Comparison of ENCODE assay signal across 8 mouse cellular contexts in the genomic region with DNA sequence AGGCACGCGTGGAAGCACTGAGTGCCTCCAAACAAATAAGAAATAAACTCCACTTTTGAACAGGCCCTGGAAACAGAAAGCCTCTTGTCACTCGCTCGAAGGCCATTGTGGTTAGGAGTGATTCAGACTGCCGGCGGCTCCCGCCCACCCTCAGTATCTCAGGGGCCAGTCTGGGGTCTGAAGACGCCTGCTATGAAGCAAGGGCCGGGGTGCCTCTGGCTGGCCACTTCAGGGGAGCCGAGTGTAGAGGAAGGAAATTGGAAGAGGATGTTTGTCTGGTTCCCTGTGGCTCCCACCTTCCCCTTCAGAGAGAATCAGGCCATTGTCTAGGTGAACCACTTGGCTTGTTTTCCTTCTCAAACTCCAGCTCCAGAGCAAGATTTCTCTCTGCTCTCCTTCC. TPM values are rescaled to one million over a fixed set of nuclear protein-coding genes. Genes with fewer than 3 reads are reported as not detected.
DNase-seq lines count a peak whose midpoint lies in the region; ATAC-seq lines count a peak whose summit lies in the region.

No protein-coding gene starts in this region.

- H3K4me3 ChIP-seq in heart, embryonic 13.5 days, result no peak overlapping the region
- no peak overlapping the region for H3K4me3 ChIP-seq in limb, embryonic 11.5 days (ENCODE audit: low read depth, low read length)
- no peak overlapping the region for H3K4me3 ChIP-seq in midbrain, embryonic 12.5 days

- peak; percentile 56 for ATAC-seq in common myeloid progenitor, adult 5-6 weeks (replicated peaks; ENCODE audit: low read depth, poor library complexity, severe bottlenecking)
- ATAC-seq in heart, embryonic 13.5 days (ENCODE audit: extremely low read depth, insufficient number of reproducible peaks, low FRiP score, low TSS enrichment), result no peak
- no peak for ATAC-seq in limb, embryonic 11.5 days (ENCODE audit: insufficient number of reproducible peaks, low FRiP score, low TSS enrichment, low read depth)
- ATAC-seq in midbrain, embryonic 12.5 days (ENCODE audit: low FRiP score, low read depth), result no peak

- DNase-seq in right cerebral cortex, postnatal 14 days, result peak; percentile 23
- no peak for DNase-seq in right cerebral cortex, adult 2 months (ENCODE audit: low spot score in 2 of 2)
- peak; percentile 49 for DNase-seq in limb, embryonic 11.5 days (ENCODE audit: low spot score)
- no peak for DNase-seq in urinary bladder, postnatal 10 days (ENCODE audit: low spot score)
- no peak for DNase-seq in cerebellum, adult 9-10 months

- no peaks in the 10 kb centered on the region for H3K9me3 ChIP-seq in heart, embryonic 13.5 days
- H3K9me3 ChIP-seq in limb, embryonic 11.5 days (ENCODE audit: control insufficient read depth, low read length), result no peaks in the 10 kb centered on the region
- no peaks in the 10 kb centered on the region for H3K9me3 ChIP-seq in midbrain, embryonic 12.5 days

- H3K27ac ChIP-seq in heart, embryonic 13.5 days (replicated peaks), result peak overlapping the region; percentile 85
- H3K27ac ChIP-seq in limb, embryonic 11.5 days (replicated peaks; ENCODE audit: low read depth, low read length), result peak overlapping the region; percentile 24
- peak overlapping the region; percentile 66 for H3K27ac ChIP-seq in midbrain, embryonic 12.5 days (replicated peaks)

- peak overlapping the region; percentile 15 for H3K9ac ChIP-seq in heart, embryonic 13.5 days
- 0 out of 2 replicates have a peak overlapping the region, but pooled peaks have one; percentile 46 for H3K9ac ChIP-seq in limb, embryonic 11.5 days (ENCODE audit: low read length)
- H3K9ac ChIP-seq in midbrain, embryonic 12.5 days (replicated peaks), result no peak overlapping the region

- H3K4me2 ChIP-seq in heart, embryonic 13.5 days, result peak overlapping the region; percentile 11
- no peak overlapping the region for H3K4me2 ChIP-seq in limb, embryonic 11.5 days (ENCODE audit: low read depth, severe bottlenecking)
- H3K4me2 ChIP-seq in midbrain, embryonic 12.5 days (replicated peaks), result 0 out of 2 replicates have a peak overlapping the region, but pooled peaks have one; percentile 4

- no peaks in the 10 kb centered on the region for H3K36me3 ChIP-seq in heart, embryonic 13.5 days
- H3K36me3 ChIP-seq in limb, embryonic 11.5 days (ENCODE audit: control insufficient read depth, insufficient read depth, low read length), result no peaks in the 10 kb centered on the region
- H3K36me3 ChIP-seq in midbrain, embryonic 12.5 days, result no peaks in the 10 kb centered on the region

- no peaks in the 10 kb centered on the region for H3K27me3 ChIP-seq in heart, embryonic 13.5 days (replicated peaks)
- H3K27me3 ChIP-seq in limb, embryonic 11.5 days (ENCODE audit: control insufficient read depth, insufficient read depth, low read length), result no peaks in the 10 kb centered on the region
- H3K27me3 ChIP-seq in midbrain, embryonic 12.5 days, result no peaks in the 10 kb centered on the region

- whole genome bisulfite sequencing in heart, embryonic 13.5 days, result 14% methylated on average over 10 of the region's 10 CpGs
- 40% methylated on average over 10 of the region's 10 CpGs for WGBS in limb, embryonic 11.5 days
- WGBS in midbrain, embryonic 12.5 days, result 11% methylated on average over 10 of the region's 10 CpGs

- H3K4me1 ChIP-seq in heart, embryonic 13.5 days, result peaks cover 32% of the 10 kb centered on the region
- H3K4me1 ChIP-seq in limb, embryonic 11.5 days (ENCODE audit: control insufficient read depth, insufficient read depth, low read length), result peaks cover 18% of the 10 kb centered on the region; the same call in 1 of the 2 replicates
- peaks cover 21% of the 10 kb centered on the region for H3K4me1 ChIP-seq in midbrain, embryonic 12.5 days

RNA-seq across cellular contexts. Expression of a gene that starts 10.3 kb away (rescaled TPM):
- not detected in 2 replicates for total RNA-seq in common myeloid progenitor, adult 5-6 weeks (2017)
- not detected in 2 replicates for polyA plus RNA-seq in heart, embryonic 13.5 days (2015; fragmentation: Nextera tagmentation; extraction: Ambion mirVana)
- polyA plus RNA-seq in limb, embryonic 11.5 days (2014; fragmentation: Nextera tagmentation; extraction: Ambion mirVana), result not detected in 2 replicates
- not detected in 2 replicates for polyA plus RNA-seq in midbrain, embryonic 12.5 days (2016; fragmentation: Nextera tagmentation; extraction: Ambion mirVana)

RNA-seq across cellular contexts. Expression of a gene that starts 32.5 kb away (rescaled TPM):
- total RNA-seq in common myeloid progenitor, adult 5-6 weeks (2017), result 16.1 and 17.5 TPM in 2 replicates
- polyA plus RNA-seq in heart, embryonic 13.5 days (2015; fragmentation: Nextera tagmentation; extraction: Ambion mirVana), result 4.6 and 5.3 TPM in 2 replicates
- polyA plus RNA-seq in limb, embryonic 11.5 days (2014; fragmentation: Nextera tagmentation; extraction: Ambion mirVana), result 9.9 and 10.1 TPM in 2 replicates
- 9.5 and 9.6 TPM in 2 replicates for polyA plus RNA-seq in midbrain, embryonic 12.5 days (2016; fragmentation: Nextera tagmentation; extraction: Ambion mirVana)

RNA-seq across cellular contexts. Expression of a gene that starts 52.5 kb away (rescaled TPM):
- 118 and 127 TPM in 2 replicates for total RNA-seq in common myeloid progenitor, adult 5-6 weeks (2017)
- 145 and 149 TPM in 2 replicates for polyA plus RNA-seq in heart, embryonic 13.5 days (2015; fragmentation: Nextera tagmentation; extraction: Ambion mirVana)
- 376 and 418 TPM in 2 replicates for polyA plus RNA-seq in limb, embryonic 11.5 days (2014; fragmentation: Nextera tagmentation; extraction: Ambion mirVana)
- 490 and 507 TPM in 2 replicates for polyA plus RNA-seq in midbrain, embryonic 12.5 days (2016; fragmentation: Nextera tagmentation; extraction: Ambion mirVana)

Comparison
In these comparisons a context has a peak if more than half of its experiments do, and no peak if none do; other contexts are left out.
1. DNase-seq: peak in right cerebral cortex, postnatal 14 days (single experiment) and limb, embryonic 11.5 days (single experiment); none in right cerebral cortex, adult 2 months (0 of 2), urinary bladder, postnatal 10 days (single experiment) and cerebellum, adult 9-10 months (single experiment).
2. H3K27ac ChIP-seq: peak in every context shown above with its lines; median percentile 85 in heart, embryonic 13.5 days; 66 in midbrain, embryonic 12.5 days; 24 in limb, embryonic 11.5 days.